Mouse (Mus musculus): ENCODE results near the gene Gm4881. TPM values are rescaled to one million over a fixed set of nuclear protein-coding genes. Genes with fewer than 3 reads are reported as not detected.

The Gm4881 gene
- total and polyA plus RNA-seq, 3 experiments: 0.13 TPM; not detected in 2

- no peak for TF ChIP-seq MAFK (IDR thresholded peaks at IDR 0.05; ENCODE audit: borderline replicate concordance, low read depth, low read length)
- no peak for TF ChIP-seq ETS1 (IDR thresholded peaks at IDR 0.05; ENCODE audit: low read depth, low read length)
- TF ChIP-seq HCFC1 (IDR thresholded peaks at IDR 0.05; ENCODE audit: low read depth, low read length): no peak
- no peak for TF ChIP-seq CTCF (IDR thresholded peaks at IDR 0.05 in 2 of 3, conservative IDR thresholded peaks at IDR 0.05 in 1 of 3; ENCODE audit: control insufficient read depth in 1 of 3, insufficient read depth in 1 of 3, low read depth in 2 of 3, low read length in 3 of 3, poor library complexity in 1 of 3, severe bottlenecking in 1 of 3)
- no peak for TF ChIP-seq ZNF384 (IDR thresholded peaks at IDR 0.05; ENCODE audit: low read depth, low read length)
- no peak for TF ChIP-seq NRF1 (IDR thresholded peaks at IDR 0.05; ENCODE audit: insufficient read depth, low read depth, low read length, poor library complexity, severe bottlenecking)
- no peak for TF ChIP-seq POLR2A (IDR thresholded peaks at IDR 0.05; ENCODE audit: control insufficient read depth in 1 of 2, insufficient read depth in 1 of 2, low read depth in 1 of 2, low read length in 2 of 2, poor library complexity in 1 of 2)
- no peak for TF ChIP-seq TAL1 (IDR thresholded peaks at IDR 0.05; ENCODE audit: low read length)
- TF ChIP-seq USF2 (IDR thresholded peaks at IDR 0.05; ENCODE audit: borderline replicate concordance in 1 of 2, insufficient read depth in 1 of 2, low read depth in 1 of 2, low read length in 2 of 2): no peak
- no peak for TF ChIP-seq MYB (IDR thresholded peaks at IDR 0.05; ENCODE audit: low read depth, low read length)
- no peak for TF ChIP-seq TCF12 (IDR thresholded peaks at IDR 0.05; ENCODE audit: low read depth, low read length)
- TF ChIP-seq GATA1 (IDR thresholded peaks at IDR 0.05; ENCODE audit: low read depth, low read length): no peak
These were observed 66.7 kb downstream of the Gm4881 start for GRCm38 (mm10) chr7:24877588-24877987.

More at GRCm38 (mm10) chr7:24877588-24877987, 66.7 kb downstream of the Gm4881 start:
- DNase-seq (ENCODE audit: low read depth, low spot score): no peak
- Histone ChIP-seq H3K79me2 (ENCODE audit: control insufficient read depth, insufficient read depth, low read length, poor library complexity) (no peaks in the 10 kb centered on the region), H3K27ac (ENCODE audit: control insufficient read depth, low read depth, low read length) (no peak overlapping the region), H3K27me3 (ENCODE audit: control insufficient read depth in 1 of 2, insufficient read depth in 2 of 2, low read length in 2 of 2) (peaks cover 25 to 31% of the 10 kb centered on the region in 2 experiments), H3K9me3 (replicated peaks; ENCODE audit: insufficient read depth, low read length) (no peaks in the 10 kb centered on the region), H3K36me3 (ENCODE audit: control insufficient read depth in 1 of 2, insufficient read depth in 2 of 2, low read length in 2 of 2) (no peaks in the 10 kb centered on the region), H3K4me3 (ENCODE audit: control insufficient read depth in 1 of 2, insufficient read depth in 1 of 2, low read depth in 2 of 2, low read length in 2 of 2) (no peak overlapping the region), H3K9ac (ENCODE audit: control insufficient read depth, low read depth, low read length, poor library complexity, severe bottlenecking) (no peak overlapping the region), H3K4me1 (ENCODE audit: control insufficient read depth in 1 of 2, insufficient read depth in 2 of 2, low read length in 2 of 2) (peaks cover 0 to under 1% of the 10 kb centered on the region in 2 experiments; a peak in 2 of 4 replicates)

Other genes starting within 250 kb of the Gm4881 start
- not detected in 2 replicates for gene BC049730, start 235.3 kb downstream of the Gm4881 start, total RNA-seq (2012; rRNA removed)
- gene BC049730, start 235.3 kb downstream of the Gm4881 start, polyA plus RNA-seq (2012; ENCODE audit: insufficient read depth in 1 of 2, insufficient read length in 2 of 2, low read depth in 1 of 2, low replicate concordance in 2 of 2, missing spikeins in 1 of 2): not detected
- gene Gm4763, start 217.6 kb downstream of the Gm4881 start, total RNA-seq (2012; rRNA removed): not detected in 2 replicates
- not detected for gene Gm4763, start 217.6 kb downstream of the Gm4881 start, polyA plus RNA-seq (2012; ENCODE audit: insufficient read depth in 1 of 2, insufficient read length in 2 of 2, low read depth in 1 of 2, low replicate concordance in 2 of 2, missing spikeins in 1 of 2)
- not detected in 2 replicates for gene Cd177, start 184.2 kb downstream of the Gm4881 start, total RNA-seq (2012; rRNA removed)
- gene Cd177, start 184.2 kb downstream of the Gm4881 start, polyA plus RNA-seq (2012; ENCODE audit: insufficient read depth in 1 of 2, insufficient read length in 2 of 2, low read depth in 1 of 2, low replicate concordance in 2 of 2, missing spikeins in 1 of 2): under 1 TPM in 1 of 2 experiments, not detected in 1; 0.11 TPM
- not detected in 2 replicates for gene Ceacam10, start 167.3 kb downstream of the Gm4881 start, total RNA-seq (2012; rRNA removed)
- gene Ceacam10, start 167.3 kb downstream of the Gm4881 start, polyA plus RNA-seq (2012; ENCODE audit: insufficient read depth in 1 of 2, insufficient read length in 2 of 2, low read depth in 1 of 2, low replicate concordance in 2 of 2, missing spikeins in 1 of 2): under 1 TPM in 1 of 2 experiments, not detected in 1; 0.19 TPM
- 0.54 TPM in 1 of 2 replicates, not detected in the other for gene Gm9844, start 82.3 kb downstream of the Gm4881 start, total RNA-seq (2012; rRNA removed)
- gene Gm9844, start 82.3 kb downstream of the Gm4881 start, polyA plus RNA-seq (2012; ENCODE audit: insufficient read depth in 1 of 2, insufficient read length in 2 of 2, low read depth in 1 of 2, low replicate concordance in 2 of 2, missing spikeins in 1 of 2): under 1 TPM in 1 of 2 experiments, not detected in 1; 0.95 TPM
- gene Lypd4, start 74.6 kb downstream of the Gm4881 start, total RNA-seq (2012; rRNA removed): not detected in 2 replicates
- gene Lypd4, start 74.6 kb downstream of the Gm4881 start, polyA plus RNA-seq (2012; ENCODE audit: insufficient read depth in 1 of 2, insufficient read length in 2 of 2, low read depth in 1 of 2, low replicate concordance in 2 of 2, missing spikeins in 1 of 2): not detected
- gene Dmrtc2, start 74.4 kb downstream of the Gm4881 start, total RNA-seq (2012; rRNA removed): not detected in 2 replicates
- gene Dmrtc2, start 74.4 kb downstream of the Gm4881 start, polyA plus RNA-seq (2012; ENCODE audit: insufficient read depth in 1 of 2, insufficient read length in 2 of 2, low read depth in 1 of 2, low replicate concordance in 2 of 2, missing spikeins in 1 of 2): not detected
- gene Rps19, start 60.1 kb downstream of the Gm4881 start, total RNA-seq (2012; rRNA removed): 3,168 and 3,580 TPM in 2 replicates
- gene Rps19, start 60.1 kb downstream of the Gm4881 start, polyA plus RNA-seq (2012; ENCODE audit: insufficient read depth in 1 of 2, insufficient read length in 2 of 2, low read depth in 1 of 2, low replicate concordance in 2 of 2, missing spikeins in 1 of 2): 1,000 to 10,000 TPM in 1 of 2 experiments, not detected in 1; 2,454 TPM
- gene Cd79a, start 47.1 kb downstream of the Gm4881 start, total RNA-seq (2012; rRNA removed): 0.13 and 0.23 TPM in 2 replicates
- gene Cd79a, start 47.1 kb downstream of the Gm4881 start, polyA plus RNA-seq (2012; ENCODE audit: insufficient read depth in 1 of 2, insufficient read length in 2 of 2, low read depth in 1 of 2, low replicate concordance in 2 of 2, missing spikeins in 1 of 2): under 1 TPM in 1 of 2 experiments, not detected in 1; 0.61 TPM
- 43.7 and 53.3 TPM in 2 replicates for gene Arhgef1, start 41.6 kb downstream of the Gm4881 start, total RNA-seq (2012; rRNA removed)
- gene Arhgef1, start 41.6 kb downstream of the Gm4881 start, polyA plus RNA-seq (2012; ENCODE audit: insufficient read depth in 1 of 2, insufficient read length in 2 of 2, low read depth in 1 of 2, low replicate concordance in 2 of 2, missing spikeins in 1 of 2): 100 to 1,000 TPM in 1 of 2 experiments, not detected in 1; 163 TPM
- 205 and 240 TPM in 2 replicates for gene Rabac1, start 28.3 kb upstream of the Gm4881 start, total RNA-seq (2012; rRNA removed)
- gene Rabac1, start 28.3 kb upstream of the Gm4881 start, polyA plus RNA-seq (2012; ENCODE audit: insufficient read depth in 1 of 2, insufficient read length in 2 of 2, low read depth in 1 of 2, low replicate concordance in 2 of 2, missing spikeins in 1 of 2): 100 to 1,000 TPM in 1 of 2 experiments, not detected in 1; 223 TPM
- 0.19 and 0.26 TPM in 2 replicates for gene Atp1a3, start 61.5 kb upstream of the Gm4881 start, total RNA-seq (2012; rRNA removed)
- 1 to 10 TPM in 1 of 2 experiments, not detected in 1; 3.5 TPM for gene Atp1a3, start 61.5 kb upstream of the Gm4881 start, polyA plus RNA-seq (2012; ENCODE audit: insufficient read depth in 1 of 2, insufficient read length in 2 of 2, low read depth in 1 of 2, low replicate concordance in 2 of 2, missing spikeins in 1 of 2)
- 3.5 and 4.6 TPM in 2 replicates for gene Grik5, start 127.9 kb upstream of the Gm4881 start, total RNA-seq (2012; rRNA removed)
- gene Grik5, start 127.9 kb upstream of the Gm4881 start, polyA plus RNA-seq (2012; ENCODE audit: insufficient read depth in 1 of 2, insufficient read length in 2 of 2, low read depth in 1 of 2, low replicate concordance in 2 of 2, missing spikeins in 1 of 2): 10 to 100 TPM in 1 of 2 experiments, not detected in 1; 22.0 TPM
- gene Zfp574, start 128.1 kb upstream of the Gm4881 start, total RNA-seq (2012; rRNA removed): 15.0 and 16.3 TPM in 2 replicates
- gene Zfp574, start 128.1 kb upstream of the Gm4881 start, polyA plus RNA-seq (2012; ENCODE audit: insufficient read depth in 1 of 2, insufficient read length in 2 of 2, low read depth in 1 of 2, low replicate concordance in 2 of 2, missing spikeins in 1 of 2): 10 to 100 TPM in 1 of 2 experiments, not detected in 1; 30.2 TPM
- gene Pou2f2, start 235.2 kb upstream of the Gm4881 start, total RNA-seq (2012; rRNA removed): 0.73 and 0.75 TPM in 2 replicates
- gene Pou2f2, start 235.2 kb upstream of the Gm4881 start, polyA plus RNA-seq (2012; ENCODE audit: insufficient read depth in 1 of 2, insufficient read length in 2 of 2, low read depth in 1 of 2, low replicate concordance in 2 of 2, missing spikeins in 1 of 2): 1 to 10 TPM in 1 of 2 experiments, not detected in 1; 6.4 TPM